Mouse (Mus musculus) liver, adult 2 months (tissue): ENCODE measurements around the gene Gcc2. TPM values are rescaled to one million over a fixed set of nuclear protein-coding genes. Genes with fewer than 3 reads are reported as not detected.
"Not testable (repeated sequence)": the region's sequence is repeated elsewhere in the genome, so short reads cannot be mapped to it uniquely, and the experiment has no call there.

ENCODE experiments used
- DNase-seq: peaks from one replicate; pipeline ENCODE4 v3.0.0-alpha.2; 2011; ENCODE audit warnings: low read depth, low spot score; ENCODE audit errors: extremely low read depth
- H3K27ac ChIP-seq: fragments of 200-500 bp; replicated peaks from 2 replicates; pipeline ENCODE4 v1.5.1; 2012; ENCODE audit warnings: low read depth, mild to moderate bottlenecking, control low read depth, inconsistent platforms, low read length; ENCODE audit not compliant: insufficient read depth
- H3K27me3 ChIP-seq: fragments of 200-500 bp; 2 replicates; pipeline ENCODE4 v1.6.1; 2012; ENCODE audit warnings: mild to moderate bottlenecking, moderate library complexity, low read length, inconsistent platforms; ENCODE audit not compliant: control insufficient read depth, insufficient read depth
- H3K36me3 ChIP-seq: fragments of 200-500 bp; 2 replicates; pipeline ENCODE4 v1.6.1; 2012; ENCODE audit warnings: low read length, inconsistent platforms; ENCODE audit not compliant: control insufficient read depth, insufficient read depth
- H3K4me1 ChIP-seq: fragments of 200-500 bp; 2 replicates; pipeline ENCODE4 v1.6.1; 2011; ENCODE audit warnings: low read length; ENCODE audit not compliant: control insufficient read depth, insufficient read depth
- H3K4me3 ChIP-seq: fragments of 200-500 bp; 2 replicates; pipeline ENCODE4 v1.5.1; 2011; ENCODE audit warnings: low read depth, mild to moderate bottlenecking, control low read depth, low read length, moderate library complexity; ENCODE audit not compliant: insufficient read depth
- H3K79me2 ChIP-seq: fragments of 200-500 bp; 2 replicates; pipeline ENCODE4 v1.6.1; 2012; ENCODE audit warnings: inconsistent platforms, mild to moderate bottlenecking, low read length, moderate library complexity; ENCODE audit not compliant: control insufficient read depth, insufficient read depth
- H3K9ac ChIP-seq: fragments of 200-500 bp; 2 replicates; pipeline ENCODE4 v1.6.1; 2012; ENCODE audit warnings: low read depth, mild to moderate bottlenecking, control low read depth, inconsistent platforms, low read length
- CTCF ChIP-seq: fragments of 200-500 bp; IDR thresholded peaks from 2 replicates; pipeline ENCODE4 v1.5.1; 2011; ENCODE audit warnings: low read depth, low read length, control low read depth
- POLR2A ChIP-seq: fragments of 200-500 bp; IDR thresholded peaks from 2 replicates; pipeline ENCODE4 v1.6.1; 2011; ENCODE audit warnings: low read length, control low read depth; ENCODE audit not compliant: insufficient read depth; ENCODE audit errors: extremely low read depth
- WGBS: fragments of 180-500 bp; shearing (Covaris S2); methylation state at CpG from one replicate; pipeline ENCODE4 v1.1.7; 2018; 5-methylcytosine and 5-hydroxymethylcytosine counted together
- polyA plus RNA-seq: library from polyadenylated mRNA; depleted of rRNA; stranded (reverse); fragments of >200 nt; gene quantifications from 2 replicates; pipeline ENCODE4 v1.2.3, GENCODE M21; 2012
- total RNA-seq: library from RNA; depleted of rRNA; stranded (reverse); fragments of >200 nt; gene quantifications from 2 replicates; pipeline ENCODE4 v1.2.3, GENCODE M21; 2014

Gcc2 gene
- total and polyA plus RNA-seq, 2 experiments: 5.3 to 20.4 TPM

GRCm38 (mm10) chr10:58326271-58326670 lies 71.0 kb downstream of the Gcc2 start:
- 67% methylated on average over 3 of the region's 3 CpGs for WGBS

GRCm38 (mm10) chr10:58327836-58328235 lies 72.5 kb downstream of the Gcc2 start:
- H3K27ac ChIP-seq, H3K36me3 ChIP-seq, H3K27me3 ChIP-seq, DNase-seq, H3K9ac ChIP-seq, H3K4me3 ChIP-seq, H3K4me1 ChIP-seq: not testable (repeated sequence)
- peaks cover 13% of the 10 kb centered on the region; the same call in 1 of the 2 replicates for H3K79me2 ChIP-seq
- 95% methylated on average over 6 of the region's 6 CpGs for WGBS

More at GRCm38 (mm10) chr10:58326271-58326670, 71.0 kb downstream of the Gcc2 start:
- H3K9ac ChIP-seq: no peak overlapping the region
- H3K27me3 ChIP-seq: no peaks in the 10 kb centered on the region
- peaks cover 13% of the 10 kb centered on the region; the same call in 1 of the 2 replicates for H3K79me2 ChIP-seq
- no peak overlapping the region for H3K4me3 ChIP-seq
- H3K36me3 ChIP-seq: no peaks in the 10 kb centered on the region
- TF ChIP-seq CTCF (no peak), POLR2A (no peak)
- no peak overlapping the region for H3K27ac ChIP-seq
- no peak for DNase-seq
- H3K4me1 ChIP-seq: no peaks in the 10 kb centered on the region

GRCm38 (mm10) chr10:58328517-58329108 lies 73.3 kb downstream of the Gcc2 start:
- whole genome bisulfite sequencing: 68% methylated on average over 8 of the region's 8 CpGs
- Histone ChIP-seq H3K4me3 (no peak overlapping the region), H3K27ac (no peak overlapping the region), H3K36me3 (no peaks in the 10 kb centered on the region), H3K9ac (no peak overlapping the region), H3K4me1 (no peaks in the 10 kb centered on the region), H3K79me2 (peaks cover 13% of the 10 kb centered on the region; the same call in 1 of the 2 replicates), H3K27me3 (no peaks in the 10 kb centered on the region)
- DNase-seq: no peak
- no peak for TF ChIP-seq CTCF
- TF ChIP-seq POLR2A: no peak

- no peak overlapping the region for H3K9ac ChIP-seq
- no peak for TF ChIP-seq POLR2A
- TF ChIP-seq CTCF: no peak
- no peaks in the 10 kb centered on the region for H3K36me3 ChIP-seq
- H3K4me3 ChIP-seq: no peak overlapping the region
- no peaks in the 10 kb centered on the region for H3K27me3 ChIP-seq
- no peaks in the 10 kb centered on the region for H3K4me1 ChIP-seq
- no peak for DNase-seq
- no peak overlapping the region for H3K27ac ChIP-seq
- H3K79me2 ChIP-seq: peaks cover 11% of the 10 kb centered on the region; the same call in 1 of the 2 replicates
These were observed 75.3 kb downstream of the Gcc2 start for GRCm38 (mm10) chr10:58330635-58331034.

- Histone ChIP-seq H3K9ac (no peak overlapping the region), H3K79me2 (peaks cover 17% of the 10 kb centered on the region; the same call in 1 of the 2 replicates), H3K4me3 (no peak overlapping the region), H3K27me3 (no peaks in the 10 kb centered on the region), H3K4me1 (no peaks in the 10 kb centered on the region), H3K36me3 (no peaks in the 10 kb centered on the region), H3K27ac (no peak overlapping the region)
- no peak for TF ChIP-seq CTCF
- no peak for TF ChIP-seq POLR2A
- DNase-seq: no peak
These were observed 76.4 kb downstream of the Gcc2 start for GRCm38 (mm10) chr10:58331741-58332140.

- H3K4me3 ChIP-seq: no peak overlapping the region
- WGBS: 50% methylated on average over 5 of the region's 5 CpGs
- H3K27ac ChIP-seq: no peak overlapping the region
- no peaks in the 10 kb centered on the region for H3K27me3 ChIP-seq
- no peaks in the 10 kb centered on the region for H3K36me3 ChIP-seq
- no peak overlapping the region for H3K9ac ChIP-seq
- H3K79me2 ChIP-seq: peaks cover 15% of the 10 kb centered on the region; the same call in 1 of the 2 replicates
- no peaks in the 10 kb centered on the region for H3K4me1 ChIP-seq
- no peak for DNase-seq
- TF ChIP-seq CTCF: no peak
- no peak for TF ChIP-seq POLR2A
These were observed 78.1 kb downstream of the Gcc2 start for GRCm38 (mm10) chr10:58333414-58333813.
